Mouse (Mus musculus) kidney, postnatal 0 days (tissue): ENCODE results near the gene Otop3. TPM values are rescaled to one million over a fixed set of nuclear protein-coding genes. Genes with fewer than 3 reads are reported as not detected.

Experiments
- ATAC-seq: fragments of 200-750 bp; cut with Nextera tagmentation; replicated peaks from 2 replicates; pipeline ENCODE4 v1.8.0; 2017; ENCODE audit warnings: low read depth, moderate number of reproducible peaks, moderate TSS enrichment, moderate library complexity; ENCODE audit not compliant: low FRiP score
- DNase-seq: peaks from one replicate; pipeline ENCODE4 v3.0.0-alpha.2; 2016; ENCODE audit warnings: low spot score
- H3K27ac ChIP-seq: fragments of 300-500 bp; sonication (generic); 2 replicates; pipeline ENCODE4 v1.5.1; 2014; ENCODE audit warnings: mild to moderate bottlenecking
- H3K27me3 ChIP-seq: fragments of 300-500 bp; sonication (generic); 2 replicates; pipeline ENCODE4 v1.6.1; 2014; ENCODE audit warnings: low read length, mixed read lengths; ENCODE audit not compliant: insufficient read depth
- H3K36me3 ChIP-seq: fragments of 300-500 bp; sonication (generic); 2 replicates; pipeline ENCODE4 v1.6.1; 2014; ENCODE audit warnings: low read length, mixed read lengths; ENCODE audit not compliant: insufficient read depth
- H3K4me1 ChIP-seq: fragments of 300-500 bp; sonication (generic); replicated peaks from 2 replicates; pipeline ENCODE4 v1.6.1; 2014; ENCODE audit warnings: antibody characterized with exemption, low read length, mixed read lengths; ENCODE audit not compliant: insufficient read depth
- H3K4me2 ChIP-seq: fragments of 300-500 bp; sonication (generic); 2 replicates; pipeline ENCODE4 v1.6.1; 2014; ENCODE audit warnings: mild to moderate bottlenecking, low read length, moderate library complexity, mixed read lengths
- H3K4me3 ChIP-seq: fragments of 300-500 bp; sonication (generic); replicated peaks from 2 replicates; pipeline ENCODE4 v1.5.1; 2014; ENCODE audit warnings: low read depth, low read length
- H3K9ac ChIP-seq: fragments of 300-500 bp; sonication (generic); 2 replicates; pipeline ENCODE4 v1.6.1; 2014; ENCODE audit warnings: low read depth, low read length
- H3K9me3 ChIP-seq: fragments of 300-500 bp; sonication (generic); replicated peaks from 2 replicates; pipeline ENCODE4 v1.6.1; 2016; ENCODE audit warnings: low read length, inconsistent platforms, mixed read lengths
- CTCF ChIP-seq: IDR thresholded peaks from 2 replicates; pipeline ENCODE4 v1.5.1; 2016; ENCODE audit warnings: antibody characterized with exemption, low read depth, mild to moderate bottlenecking, moderate library complexity
- WGBS: fragments of 180-500 bp; shearing (Covaris S2); extraction: QIAGEN DNeasy Blood & Tissue Kit; methylation state at CpG from one replicate; pipeline ENCODE4 v1.1.7; 2014; 5-methylcytosine and 5-hydroxymethylcytosine counted together
- polyA plus RNA-seq: library from polyadenylated mRNA; unstranded; fragments of >200 nt; fragmentation: Nextera tagmentation; extraction: Ambion mirVana; gene quantifications from 2 replicates; pipeline ENCODE4 v1.2.1, GENCODE M21; 2015

The Otop3 gene
- polyA plus RNA-seq, 1 experiment from 2014 or later: not detected

DNA sequence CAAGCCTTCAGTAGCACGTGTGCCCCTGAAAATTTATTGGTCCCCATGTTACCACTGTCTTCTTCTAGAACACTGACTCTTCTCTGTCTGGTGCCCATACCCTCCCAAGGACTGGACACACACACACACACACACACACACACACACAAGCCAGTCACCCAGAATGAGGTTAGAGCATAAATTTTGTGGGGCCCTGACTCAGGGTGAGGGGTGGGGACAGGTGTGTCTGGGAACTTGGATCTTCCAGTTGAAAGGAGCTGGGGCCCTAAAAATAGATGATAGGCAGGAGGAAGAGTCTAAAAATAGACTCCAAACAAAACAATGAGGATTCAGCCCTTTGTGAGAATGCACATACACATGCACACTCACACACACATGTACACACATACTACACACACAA is 25.8 kb upstream of the Otop3 start:
- no peaks in the 10 kb centered on the region for H3K27me3 ChIP-seq

DNA sequence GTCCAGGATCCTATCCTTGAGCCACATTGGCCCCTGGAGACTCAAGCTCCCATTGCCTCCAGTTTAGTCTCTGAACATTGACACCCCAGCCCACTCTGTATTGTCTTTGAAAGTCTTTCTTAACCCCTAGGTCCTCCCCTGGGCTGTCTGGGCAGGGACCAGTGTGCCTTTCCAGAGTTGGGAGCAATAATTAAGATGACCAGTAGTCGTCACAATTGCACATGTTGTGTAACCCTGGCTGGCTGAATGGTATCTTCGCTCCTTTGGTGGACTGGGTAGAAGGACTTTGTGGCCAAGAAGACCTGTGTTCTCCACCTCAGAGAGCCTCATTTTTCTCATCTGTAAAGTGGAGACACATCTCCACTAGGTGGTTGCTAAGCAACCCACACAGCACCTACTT is 20.3 kb upstream of the Otop3 start:
- H3K4me3 ChIP-seq: no peak overlapping the region
- no peaks in the 10 kb centered on the region for H3K36me3 ChIP-seq
- H3K4me1 ChIP-seq: no peaks in the 10 kb centered on the region; the same call in 1 of the 2 replicates
- TF ChIP-seq CTCF: peak; percentile 55
- WGBS: 42% methylated on average over 2 of the region's 2 CpGs
- DNase-seq (peak; percentile 44), ATAC-seq (no peak)
- no peaks in the 10 kb centered on the region for H3K9me3 ChIP-seq
- H3K27ac ChIP-seq: no peak overlapping the region
- no peak overlapping the region for H3K9ac ChIP-seq
- H3K4me2 ChIP-seq: no peak overlapping the region
- H3K27me3 ChIP-seq: peaks cover 46% of the 10 kb centered on the region

More for the DNA sequence above, 25.8 kb upstream of the Otop3 start:
- no peak for ATAC-seq
- Histone ChIP-seq H3K4me3 (no peak overlapping the region), H3K9ac (no peak overlapping the region), H3K4me2 (no peak overlapping the region), H3K27ac (no peak overlapping the region), H3K9me3 (no peaks in the 10 kb centered on the region), H3K36me3 (no peaks in the 10 kb centered on the region), H3K4me1 (no peaks in the 10 kb centered on the region)
- no peak for TF ChIP-seq CTCF
- WGBS: 43% methylated on average over 1 of the region's 1 CpGs
- DNase-seq: no peak

DNA sequence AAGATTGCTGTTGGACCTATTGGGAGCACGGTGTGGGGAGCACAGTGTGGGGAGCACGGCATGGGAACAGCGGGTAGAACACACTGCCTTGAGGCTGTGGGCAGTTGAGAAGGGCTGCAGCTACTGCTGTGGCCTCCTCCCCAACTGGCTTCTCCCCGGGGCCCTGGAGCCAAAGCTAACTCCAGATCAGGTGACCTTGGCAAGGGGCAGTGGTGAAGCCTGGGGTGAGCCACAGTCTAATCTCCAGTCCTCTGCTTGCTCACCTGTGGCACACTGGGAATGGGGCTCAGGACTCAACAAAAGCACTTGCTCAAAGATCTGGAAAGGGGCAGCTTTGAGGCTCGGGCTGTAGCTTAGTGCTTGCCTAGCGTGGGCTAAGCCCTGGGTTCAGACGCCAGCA is 17.3 kb upstream of the Otop3 start:
- ATAC-seq (no peak), DNase-seq (no peak)
- no peaks in the 10 kb centered on the region for H3K36me3 ChIP-seq
- H3K27me3 ChIP-seq: peaks cover 75% of the 10 kb centered on the region
- H3K27ac ChIP-seq: no peak overlapping the region
- H3K4me1 ChIP-seq: no peaks in the 10 kb centered on the region; the same call in 1 of the 2 replicates
- no peaks in the 10 kb centered on the region for H3K9me3 ChIP-seq
- no peak overlapping the region for H3K4me2 ChIP-seq
- TF ChIP-seq CTCF: no peak
- 65% methylated on average over 7 of the region's 7 CpGs for WGBS
- H3K4me3 ChIP-seq: no peak overlapping the region
- no peak overlapping the region for H3K9ac ChIP-seq

DNA sequence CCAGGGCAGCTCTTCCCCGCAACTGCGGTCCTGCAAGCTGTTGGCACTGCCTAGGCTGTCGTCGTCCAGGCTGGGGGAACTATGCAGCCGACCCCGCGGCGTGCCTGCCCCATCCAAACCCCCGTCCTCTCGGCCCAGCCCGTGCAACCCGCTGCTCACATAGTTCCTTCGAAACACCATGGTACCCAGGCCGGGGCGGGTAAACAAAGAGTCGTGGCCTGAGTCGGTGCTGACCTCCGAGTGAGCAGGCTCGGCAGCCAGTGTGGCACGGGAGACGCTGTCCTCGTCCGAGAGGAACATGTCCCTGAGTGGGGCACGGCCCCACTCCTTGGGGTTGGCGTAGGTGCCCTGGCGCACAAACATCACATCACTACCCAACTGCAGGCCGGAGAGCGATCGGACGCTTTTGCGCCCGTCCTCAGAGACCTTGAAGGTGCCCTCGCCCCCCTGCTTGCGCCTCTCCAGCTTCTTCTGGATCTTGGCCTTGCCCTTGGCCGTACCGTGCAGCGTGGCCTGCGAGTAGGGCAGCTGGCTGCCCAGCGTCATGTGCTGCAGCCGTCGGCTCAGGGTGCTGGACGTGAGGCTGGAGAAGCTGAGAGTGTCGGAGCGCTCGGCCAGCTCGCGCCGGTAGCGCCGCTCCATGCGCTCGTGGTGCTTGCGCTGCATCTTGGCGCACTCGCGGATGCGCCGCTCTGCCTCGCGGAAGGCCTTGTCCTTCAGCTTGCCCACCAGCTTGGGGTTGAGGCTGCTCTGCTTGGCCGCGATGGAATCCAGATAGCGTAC is 16.1 kb upstream of the Otop3 start:
- 3% methylated on average over 63 of the region's 63 CpGs for WGBS
- H3K9me3 ChIP-seq: no peaks in the 10 kb centered on the region
- no peak for ATAC-seq
- H3K27me3 ChIP-seq: peaks cover 86% of the 10 kb centered on the region
- no peak overlapping the region for H3K4me3 ChIP-seq
- no peak for DNase-seq
- no peak overlapping the region for H3K4me2 ChIP-seq
- no peak for TF ChIP-seq CTCF
- H3K9ac ChIP-seq: no peak overlapping the region
- H3K4me1 ChIP-seq: no peaks in the 10 kb centered on the region; the same call in 1 of the 2 replicates
- H3K36me3 ChIP-seq: no peaks in the 10 kb centered on the region
- no peak overlapping the region for H3K27ac ChIP-seq

GRCm38 (mm10) chr11:115319704-115320383 is 14.7 kb upstream of the Otop3 start:
- Histone ChIP-seq H3K9me3 (no peaks in the 10 kb centered on the region), H3K4me2 (no peak overlapping the region), H3K4me3 (no peak overlapping the region), H3K36me3 (no peaks in the 10 kb centered on the region), H3K27ac (no peak overlapping the region), H3K27me3 (peaks cover 92% of the 10 kb centered on the region), H3K4me1 (no peaks in the 10 kb centered on the region; the same call in 1 of the 2 replicates), H3K9ac (no peak overlapping the region)
- WGBS: 8% methylated on average over 18 of the region's 18 CpGs
- no peak for TF ChIP-seq CTCF
- ATAC-seq (no peak), DNase-seq (no peak)

DNA sequence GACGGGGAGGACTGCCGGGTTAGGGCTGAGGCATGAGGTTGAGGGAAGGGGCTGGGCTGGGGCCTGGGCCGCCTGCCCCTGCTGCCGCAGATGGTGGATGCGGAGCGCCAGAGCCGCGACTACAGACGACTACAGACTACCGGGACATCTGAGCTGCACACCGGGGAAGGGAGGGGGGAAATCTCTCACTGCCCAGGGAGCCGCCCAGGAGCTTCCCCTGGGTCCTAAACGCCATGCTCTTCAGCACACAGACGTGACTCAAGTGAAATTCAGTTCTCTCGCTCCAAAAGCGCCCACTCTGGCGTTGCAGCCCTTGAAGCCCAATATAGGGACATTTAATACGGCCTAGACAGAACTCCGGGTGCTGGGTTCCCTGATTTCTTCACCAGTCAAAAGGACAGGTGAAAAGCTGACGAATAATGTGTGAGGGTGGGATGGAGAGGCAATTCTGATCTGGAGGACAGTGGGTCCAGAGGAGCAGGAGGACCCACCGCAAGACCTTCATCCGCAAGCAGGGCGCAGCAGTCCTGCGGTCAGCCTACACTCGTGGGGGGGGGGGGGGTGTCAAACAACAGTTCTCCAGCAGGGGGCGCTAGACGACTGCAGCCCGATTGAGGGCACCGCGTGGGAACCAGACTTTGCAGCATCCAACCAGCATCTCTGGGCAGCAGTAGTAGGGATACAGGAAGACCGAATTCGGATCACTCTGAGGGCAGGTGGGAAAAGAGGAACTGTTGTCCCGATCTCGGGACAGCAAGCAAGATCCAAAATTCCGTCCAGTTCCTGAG is 12.4 kb upstream of the Otop3 start, which contains the start of gene Ush1g:
TSS of gene Ush1g (minus strand) at position 136 of the 788 bp plus-strand sequence.
- no peaks in the 10 kb centered on the region for H3K9me3 ChIP-seq
- DNase-seq: peak; percentile 77
- no peaks in the 10 kb centered on the region; the same call in 1 of the 2 replicates for H3K4me1 ChIP-seq
- H3K27me3 ChIP-seq: peaks cover 72% of the 10 kb centered on the region
- no peak within 1 kb of the TSS for H3K4me2 ChIP-seq
- 3% methylated on average over 35 of the region's 35 CpGs for WGBS
- H3K4me3 ChIP-seq: no peak within 1 kb of the TSS
- no peak within 1 kb of the TSS for H3K27ac ChIP-seq
- TF ChIP-seq CTCF: peak; percentile 89
- 0 out of 2 replicates have a peak, but pooled peaks have one; percentile 8 for ATAC-seq
- H3K36me3 ChIP-seq: no peaks in the 10 kb centered on the region
- no peak within 1 kb of the TSS for H3K9ac ChIP-seq
